Mouse (Mus musculus): ENCODE measurements at regions not wholly inside any gene's neighbourhood (a gene's known extent, or its start where the extent isn't known, plus 50 kb on each side); places are given as distances from the start of the nearest gene placed in this dataset.

GRCm38 (mm10) chr12:8440373-8440772 lies 59.4 kb downstream of the Rhob start:
- TF ChIP-seq POLR2A (IDR thresholded peaks at IDR 0.05; ENCODE audit: low read depth, low read length) (no peak), CTCF (conservative IDR thresholded peaks at IDR 0.05; ENCODE audit: insufficient read depth, insufficient read length, low read depth, low read length) (no peak)

Measured in kidney, adult 2 months (tissue).